Mouse (Mus musculus): Measurements from ENCODE around the gene Itsn2. TPM values are rescaled to one million over a fixed set of nuclear protein-coding genes. Genes with fewer than 3 reads are reported as not detected.

Gene Itsn2
- polyA plus RNA-seq, 1 experiment, result 0.84 TPM

- H3K36me3 ChIP-seq (ENCODE audit: control insufficient read depth), result no peaks in the 10 kb centered on the region
- no peaks in the 10 kb centered on the region for H3K27me3 ChIP-seq (ENCODE audit: control insufficient read depth)
- TF ChIP-seq GATA1 (IDR thresholded peaks at IDR 0.05; ENCODE audit: low read length) (no peak), TAL1 (IDR thresholded peaks at IDR 0.05; ENCODE audit: low read length) (no peak)
- no peaks in the 10 kb centered on the region for H3K4me1 ChIP-seq (ENCODE audit: control insufficient read depth)
- no peaks in the 10 kb centered on the region; the same call in 1 of the 2 replicates for H3K9me3 ChIP-seq (ENCODE audit: control insufficient read depth, low read length)
- H3K4me3 ChIP-seq (replicated peaks), result no peak overlapping the region
These were observed 35.0 kb upstream of the Itsn2 start for GRCm38 (mm10) chr12:4557436-4557835.

- TF ChIP-seq GATA1 (IDR thresholded peaks at IDR 0.05; ENCODE audit: low read length), result no peak
- TF ChIP-seq TAL1 (IDR thresholded peaks at IDR 0.05; ENCODE audit: low read length), result no peak
- Histone ChIP-seq H3K4me1 (ENCODE audit: control insufficient read depth) (no peaks in the 10 kb centered on the region), H3K27me3 (ENCODE audit: control insufficient read depth) (no peaks in the 10 kb centered on the region), H3K4me3 (replicated peaks) (no peak overlapping the region), H3K9me3 (ENCODE audit: control insufficient read depth, low read length) (no peaks in the 10 kb centered on the region; the same call in 1 of the 2 replicates), H3K36me3 (ENCODE audit: control insufficient read depth) (no peaks in the 10 kb centered on the region)
These were observed 34.4 kb upstream of the Itsn2 start for GRCm38 (mm10) chr12:4558013-4558412.

- no peak for TF ChIP-seq GATA1 (IDR thresholded peaks at IDR 0.05; ENCODE audit: low read length)
- no peak for TF ChIP-seq TAL1 (IDR thresholded peaks at IDR 0.05; ENCODE audit: low read length)
- H3K4me1 ChIP-seq (ENCODE audit: control insufficient read depth), result no peaks in the 10 kb centered on the region
- no peaks in the 10 kb centered on the region; the same call in 1 of the 2 replicates for H3K9me3 ChIP-seq (ENCODE audit: control insufficient read depth, low read length)
- H3K27me3 ChIP-seq (ENCODE audit: control insufficient read depth), result no peaks in the 10 kb centered on the region
- no peaks in the 10 kb centered on the region for H3K36me3 ChIP-seq (ENCODE audit: control insufficient read depth)
- no peak overlapping the region for H3K4me3 ChIP-seq (replicated peaks)
These were observed 33.8 kb upstream of the Itsn2 start for GRCm38 (mm10) chr12:4558475-4559279.

GRCm38 (mm10) chr12:4571864-4572263 is 20.6 kb upstream of the Itsn2 start:
- Histone ChIP-seq H3K4me1 (ENCODE audit: control insufficient read depth) (peaks cover 2% of the 10 kb centered on the region), H3K36me3 (ENCODE audit: control insufficient read depth) (no peaks in the 10 kb centered on the region), H3K4me3 (replicated peaks) (no peak overlapping the region), H3K9me3 (ENCODE audit: control insufficient read depth, low read length) (no peaks in the 10 kb centered on the region), H3K27me3 (ENCODE audit: control insufficient read depth) (no peaks in the 10 kb centered on the region)
- TF ChIP-seq TAL1 (IDR thresholded peaks at IDR 0.05; ENCODE audit: low read length) (no peak), GATA1 (IDR thresholded peaks at IDR 0.05; ENCODE audit: low read length) (no peak)

DNA sequence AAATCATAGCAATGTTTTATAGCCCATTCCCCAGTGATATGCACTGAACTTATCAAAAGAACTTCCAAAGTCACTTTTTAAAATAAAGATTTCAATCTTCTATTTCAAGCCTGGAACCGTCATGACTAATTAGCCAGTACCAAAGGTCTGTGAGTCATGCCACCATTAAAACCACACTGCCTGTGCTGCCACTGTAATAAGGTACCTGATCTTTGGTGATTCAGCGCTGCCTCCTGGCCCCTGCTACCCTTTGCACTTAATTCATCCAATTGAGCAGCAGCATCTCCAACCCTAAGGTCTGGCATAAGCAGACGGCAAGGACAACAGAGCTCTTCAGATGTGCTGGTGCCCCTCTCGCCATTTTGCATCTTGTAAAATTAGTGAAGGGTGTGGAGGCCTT is 18.4 kb upstream of the Itsn2 start:
- Histone ChIP-seq H3K36me3 (ENCODE audit: control insufficient read depth) (no peaks in the 10 kb centered on the region), H3K27me3 (ENCODE audit: control insufficient read depth) (no peaks in the 10 kb centered on the region), H3K4me1 (ENCODE audit: control insufficient read depth) (peaks cover 2% of the 10 kb centered on the region), H3K4me3 (replicated peaks) (no peak overlapping the region), H3K9me3 (ENCODE audit: control insufficient read depth, low read length) (no peaks in the 10 kb centered on the region)
- no peak for TF ChIP-seq TAL1 (IDR thresholded peaks at IDR 0.05; ENCODE audit: low read length)
- TF ChIP-seq GATA1 (IDR thresholded peaks at IDR 0.05; ENCODE audit: low read length), result no peak

DNA sequence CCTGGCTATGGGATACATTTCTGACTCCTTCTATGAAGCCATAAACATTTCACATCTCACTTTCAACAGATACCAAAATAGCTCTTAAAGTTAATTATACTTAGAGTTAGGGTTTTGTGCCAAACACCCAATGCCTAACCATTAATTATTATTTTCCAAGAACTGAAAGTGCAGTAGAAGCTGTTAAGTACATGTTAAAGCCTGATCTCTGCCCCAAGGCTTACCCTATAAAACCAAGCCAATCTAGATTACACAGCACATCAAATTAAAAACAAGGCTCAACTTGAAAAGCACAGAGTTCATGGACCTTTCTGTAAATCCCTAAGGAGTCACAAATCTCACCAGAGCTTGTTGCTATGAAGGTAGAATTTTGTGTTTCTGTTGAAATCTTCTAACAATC is 10.1 kb upstream of the Itsn2 start:
- Histone ChIP-seq H3K9me3 (ENCODE audit: control insufficient read depth, low read length) (no peaks in the 10 kb centered on the region), H3K4me3 (replicated peaks) (no peak overlapping the region), H3K4me1 (ENCODE audit: control insufficient read depth) (no peaks in the 10 kb centered on the region), H3K27me3 (ENCODE audit: control insufficient read depth) (no peaks in the 10 kb centered on the region), H3K36me3 (ENCODE audit: control insufficient read depth) (no peaks in the 10 kb centered on the region)
- no peak for TF ChIP-seq GATA1 (IDR thresholded peaks at IDR 0.05; ENCODE audit: low read length)
- TF ChIP-seq TAL1 (IDR thresholded peaks at IDR 0.05; ENCODE audit: low read length), result no peak

- Histone ChIP-seq H3K4me3 (replicated peaks) (no peak overlapping the region), H3K36me3 (ENCODE audit: control insufficient read depth) (no peaks in the 10 kb centered on the region), H3K4me1 (ENCODE audit: control insufficient read depth) (peaks cover 10% of the 10 kb centered on the region), H3K27me3 (ENCODE audit: control insufficient read depth) (no peaks in the 10 kb centered on the region), H3K9me3 (ENCODE audit: control insufficient read depth, low read length) (no peaks in the 10 kb centered on the region)
- TF ChIP-seq TAL1 (IDR thresholded peaks at IDR 0.05; ENCODE audit: low read length), result no peak
- TF ChIP-seq GATA1 (IDR thresholded peaks at IDR 0.05; ENCODE audit: low read length), result no peak
These were observed 4.6 kb upstream of the Itsn2 start for GRCm38 (mm10) chr12:4587846-4588245.

GRCm38 (mm10) chr12:4588603-4589002 is 3.8 kb upstream of the Itsn2 start:
- peaks cover 13% of the 10 kb centered on the region for H3K4me1 ChIP-seq (ENCODE audit: control insufficient read depth)
- no peak overlapping the region for H3K4me3 ChIP-seq (replicated peaks)
- no peaks in the 10 kb centered on the region for H3K36me3 ChIP-seq (ENCODE audit: control insufficient read depth)
- no peaks in the 10 kb centered on the region for H3K27me3 ChIP-seq (ENCODE audit: control insufficient read depth)
- TF ChIP-seq TAL1 (IDR thresholded peaks at IDR 0.05; ENCODE audit: low read length), result no peak
- no peak for TF ChIP-seq GATA1 (IDR thresholded peaks at IDR 0.05; ENCODE audit: low read length)
- no peaks in the 10 kb centered on the region for H3K9me3 ChIP-seq (ENCODE audit: control insufficient read depth, low read length)

DNA sequence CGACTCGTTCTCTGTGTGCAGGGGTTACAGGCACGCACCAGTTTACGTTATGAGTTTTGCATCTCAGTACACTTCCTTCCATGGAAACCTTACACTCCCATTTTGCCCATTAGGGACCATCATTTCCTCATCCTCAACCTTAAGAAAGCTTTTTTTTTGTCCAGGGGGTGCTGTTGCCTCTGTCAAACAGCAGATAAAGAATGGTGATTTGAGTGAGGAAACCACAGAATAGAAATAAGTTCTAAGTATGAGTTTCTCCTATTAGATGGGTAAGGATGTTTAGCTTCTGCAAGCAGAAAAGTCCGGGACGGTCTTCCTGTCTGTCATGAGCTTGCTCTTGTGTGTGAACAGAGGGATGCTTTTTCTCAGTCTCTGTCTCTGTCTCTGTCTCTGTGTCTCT is 413 bp upstream of the Itsn2 start:
- Histone ChIP-seq H3K9me3 (ENCODE audit: control insufficient read depth, low read length) (no peaks in the 10 kb centered on the region), H3K27me3 (ENCODE audit: control insufficient read depth) (no peaks in the 10 kb centered on the region), H3K36me3 (ENCODE audit: control insufficient read depth) (peaks cover 6% of the 10 kb centered on the region), H3K4me3 (replicated peaks) (peak overlapping the region; percentile 93), H3K4me1 (ENCODE audit: control insufficient read depth) (peaks cover 33% of the 10 kb centered on the region)
- TF ChIP-seq TAL1 (IDR thresholded peaks at IDR 0.05; ENCODE audit: low read length), result no peak
- no peak for TF ChIP-seq GATA1 (IDR thresholded peaks at IDR 0.05; ENCODE audit: low read length)

Data from erythroblast, embryonic 14.5 days (primary cell).